Mouse (Mus musculus) layer of hippocampus, adult 18-20 months (tissue): ENCODE measurements around the gene Gm40193. TPM values are rescaled to one million over a fixed set of nuclear protein-coding genes. Genes with fewer than 3 reads are reported as not detected.
"Not testable (repeated sequence)": the region's sequence is repeated elsewhere in the genome, so short reads cannot be mapped to it uniquely, and the experiment has no call there.

Experiments
- DNase-seq, 2 experiments: peaks; one replicate each; pipeline ENCODE4 v3.0.0; 2022; ENCODE audit warnings: low spot score in 2 of 2
- total RNA-seq, 2 experiments: library from RNA; stranded (reverse); gene quantifications; 2 replicates each; pipeline ENCODE4 v1.2.3; 2021

The Gm40193 gene
- total RNA-seq, 2 experiments from 2014 or later, result not detected

- DNase-seq, result no peak
Observed at GRCm38 (mm10) chr11:70541415-70541814, 8.7 kb upstream of the Gm40193 start.

DNA sequence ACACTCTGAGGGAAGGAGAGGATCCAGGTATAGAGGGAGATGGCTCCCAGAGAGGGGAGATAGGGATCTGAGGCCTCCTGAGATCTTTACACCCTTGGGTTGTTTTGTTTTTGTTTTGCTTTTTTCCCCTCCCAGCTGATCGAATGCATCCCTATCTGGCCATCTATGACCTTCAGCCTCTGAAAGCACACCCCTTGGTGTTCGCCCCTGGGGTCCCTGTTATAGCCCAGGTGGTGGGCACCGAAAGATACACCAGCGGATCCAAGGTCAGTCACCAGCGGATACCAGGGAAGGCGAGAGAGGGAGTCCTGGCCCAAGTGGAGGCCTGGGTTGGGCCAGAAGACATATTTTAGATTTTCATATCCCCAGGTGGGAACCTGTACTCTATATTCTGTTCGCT, 8.2 kb upstream of the Gm40193 start:
- DNase-seq, result no peak

GRCm38 (mm10) chr11:70539877-70540587, 7.3 kb upstream of the Gm40193 start, which contains the start of gene Pld2:
Pld2 (plus strand) TSS chr11:70540064.
- DNase-seq, result peak; percentile 46 to 77

DNA sequence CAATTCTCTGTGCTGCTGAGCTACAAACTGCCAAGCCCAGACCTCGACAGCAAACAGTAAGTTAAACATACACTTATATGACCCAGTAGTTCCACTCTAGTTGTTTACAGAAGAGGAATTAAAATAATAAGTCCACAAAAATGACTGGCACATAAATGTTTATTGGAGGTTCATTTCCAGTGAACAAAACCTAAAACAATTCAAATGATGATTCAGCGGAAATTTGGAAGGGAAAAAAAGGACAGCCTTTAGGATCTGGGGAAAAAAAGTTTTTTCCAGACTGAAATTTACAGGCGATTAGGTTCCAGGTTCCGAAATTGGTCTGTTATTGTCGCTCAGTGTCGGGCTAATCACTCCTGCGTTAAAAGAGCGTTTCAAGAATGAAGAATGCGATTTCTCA, 6.7 kb upstream of the Gm40193 start:
- DNase-seq, result no peak

DNA sequence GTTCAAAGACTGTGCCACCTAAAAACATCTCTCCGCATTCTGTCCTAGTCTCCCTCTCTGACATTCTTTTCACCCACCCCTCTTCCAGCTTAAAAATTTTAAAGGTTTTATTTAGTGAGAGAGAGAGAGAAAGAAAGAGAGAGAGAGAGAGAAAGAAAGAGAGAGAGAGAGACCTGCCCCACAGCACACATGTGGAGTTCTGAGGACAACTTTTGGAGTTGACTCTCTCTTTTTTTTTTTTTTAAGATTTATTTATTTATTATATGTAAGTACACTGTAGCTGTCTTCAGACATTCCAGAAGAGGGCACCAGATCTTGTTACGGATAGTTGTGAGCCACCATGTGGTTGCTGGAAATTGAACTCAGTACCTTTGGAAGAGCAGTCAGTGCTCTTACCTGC, 1.7 kb downstream of the Gm40193 start:
- DNase-seq, result not testable (repeated sequence)

GRCm38 (mm10) chr11:70528610-70529009, 4.1 kb downstream of the Gm40193 start:
- no peak for DNase-seq

DNA sequence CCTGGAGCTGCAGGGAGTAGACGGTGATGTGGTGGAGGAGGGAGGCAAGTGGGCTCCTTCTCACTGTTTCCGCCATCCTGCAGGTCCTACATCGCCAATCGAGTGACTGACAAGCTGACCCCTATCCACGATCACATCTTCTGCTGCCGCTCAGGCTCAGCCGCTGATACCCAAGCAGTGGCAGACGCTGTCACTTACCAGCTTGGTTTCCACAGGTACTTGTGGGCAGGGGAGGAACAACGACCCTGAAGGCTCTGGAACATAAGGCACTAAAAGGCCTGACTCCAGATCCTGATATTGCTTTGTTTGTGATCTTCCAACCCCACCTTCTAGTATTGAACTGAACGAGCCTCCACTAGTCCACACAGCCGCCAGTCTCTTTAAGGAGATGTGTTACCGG, 6.5 kb downstream of the Gm40193 start:
- no peak for DNase-seq

GRCm38 (mm10) chr11:70525726-70526125, 7.0 kb downstream of the Gm40193 start:
- DNase-seq, result no peak

DNA sequence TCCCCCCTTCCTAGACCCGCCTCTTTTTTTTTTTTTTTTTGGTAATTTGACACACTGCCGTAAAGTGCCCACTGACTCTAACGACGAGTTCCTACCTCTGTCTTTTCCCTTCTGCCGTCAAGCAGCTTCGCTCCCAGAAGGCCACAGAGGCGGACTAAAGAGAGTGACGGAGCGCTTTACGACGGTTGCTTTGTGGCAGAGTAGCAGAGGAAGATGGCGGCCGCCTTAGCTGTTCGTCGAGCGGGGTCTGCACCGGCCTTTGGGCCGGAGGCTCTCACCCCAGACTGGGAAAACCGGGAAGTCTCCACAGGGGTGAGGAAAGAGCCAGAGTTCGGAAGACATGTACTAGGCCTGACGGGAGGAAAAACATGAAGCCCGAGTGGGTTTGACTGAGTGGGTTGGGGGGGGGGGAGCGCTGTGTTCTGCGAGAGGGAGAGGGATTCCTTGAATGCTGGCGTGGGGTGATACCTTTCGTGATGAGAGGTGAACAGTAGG, 7.5 kb downstream of the Gm40193 start, which contains the start of gene Psmb6:
Gene Psmb6, plus strand, starts transcription at position 184 of the 495 bp plus-strand sequence.
- peak; percentile 91 to 97 for DNase-seq

DNA sequence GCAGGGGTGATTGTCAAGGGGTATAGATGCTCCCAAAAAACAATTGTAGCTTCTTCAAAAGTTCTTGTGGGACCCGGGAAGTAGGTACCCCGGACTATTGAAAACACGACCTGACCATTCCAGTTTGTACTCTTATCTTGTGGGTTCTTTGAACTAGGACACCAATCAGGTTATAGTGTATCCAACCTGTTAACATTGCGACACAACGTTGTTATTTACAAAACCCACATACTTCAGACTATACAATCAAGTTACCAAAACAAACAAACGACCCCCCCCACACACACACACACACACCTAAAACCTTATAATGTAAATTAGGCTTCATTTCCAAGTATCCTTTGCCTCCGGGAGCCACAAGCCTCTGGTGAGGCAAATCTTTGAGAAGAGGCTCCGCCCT, 8.0 kb downstream of the Gm40193 start:
- no peak for DNase-seq

- not testable (repeated sequence) for DNase-seq
Observed at GRCm38 (mm10) chr11:70523306-70523989, 9.3 kb downstream of the Gm40193 start.

DNA sequence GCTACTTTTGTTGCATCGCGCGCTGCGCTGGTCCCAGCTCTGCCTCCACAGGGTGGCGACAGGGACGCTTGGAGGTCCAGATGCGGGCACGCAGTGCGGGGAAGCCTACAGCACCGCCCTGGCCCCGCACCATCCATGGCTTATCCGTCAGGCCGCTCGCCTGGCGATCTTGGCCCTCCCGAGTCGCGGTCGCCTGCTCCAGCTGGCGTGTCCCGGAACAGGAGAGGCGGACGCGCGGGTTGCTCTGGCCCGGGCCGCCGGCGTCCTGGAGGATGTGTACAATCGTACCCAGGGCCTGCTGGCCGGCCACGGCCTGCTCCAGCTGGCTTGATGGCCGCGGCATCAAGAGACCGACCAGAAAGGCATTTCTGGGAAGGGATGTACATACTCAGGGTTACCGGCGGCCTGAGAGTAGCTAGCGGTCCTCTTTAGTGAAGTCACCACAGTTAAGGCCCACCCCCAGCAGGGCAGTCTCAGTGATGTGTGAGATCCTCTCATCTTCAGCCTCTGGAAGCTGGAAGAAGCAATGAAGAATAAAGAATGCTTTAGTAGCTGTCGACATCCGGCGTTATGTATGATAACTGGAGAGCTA, 12.5 kb downstream of the Gm40193 start:
- no peak for DNase-seq

DNA sequence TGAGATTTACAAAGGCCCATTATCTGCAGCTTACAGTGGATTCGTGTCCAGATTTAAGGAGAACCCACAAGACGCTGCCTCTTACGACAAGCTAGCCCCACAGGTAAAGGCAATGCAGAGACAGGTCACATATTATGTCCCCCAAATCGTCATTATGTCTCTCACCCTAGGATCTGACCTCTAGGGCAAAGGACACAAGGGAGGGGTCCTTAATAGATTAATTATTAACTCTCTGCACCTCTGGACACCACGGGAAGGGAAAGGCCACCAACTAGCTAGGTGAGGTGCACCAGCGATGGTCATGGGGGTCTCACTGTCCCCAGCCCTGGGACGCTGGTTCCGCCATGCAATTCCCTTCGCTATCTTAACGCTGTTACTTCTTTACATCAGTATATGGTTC, 13.8 kb downstream of the Gm40193 start, which contains the start of gene Gltpd2:
Gene Gltpd2, plus strand, starts transcription at position 274 of the 400 bp plus-strand sequence.
- no peak for DNase-seq

GRCm38 (mm10) chr11:70518436-70518835, 14.3 kb downstream of the Gm40193 start:
- DNase-seq, result no peak

DNA sequence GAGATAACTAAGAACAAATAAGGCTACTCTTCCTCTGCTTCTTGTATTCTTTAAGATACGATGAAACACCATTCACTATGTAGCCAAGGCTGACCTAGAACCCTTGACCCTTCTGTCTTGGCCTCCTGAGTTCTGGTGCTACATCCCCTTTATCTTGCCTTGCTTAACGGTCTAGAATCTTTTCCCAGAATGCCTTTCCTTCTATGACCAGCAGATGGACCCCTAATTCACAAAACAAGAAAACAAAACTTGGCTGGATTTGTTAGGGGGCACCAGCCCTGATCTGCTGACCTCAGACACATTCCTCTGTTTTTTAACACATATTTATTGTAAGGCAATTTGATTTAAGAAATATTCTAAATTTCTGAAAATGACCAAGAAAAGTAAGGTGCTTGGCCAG, 16.4 kb downstream of the Gm40193 start:
- DNase-seq, result peak in 1 of 2 experiments; percentile 56

GRCm38 (mm10) chr11:70514288-70514687, 18.5 kb downstream of the Gm40193 start, which contains the start of gene Vmo1:
Vmo1 (minus strand) TSS chr11:70514616.
- no peak for DNase-seq

DNA sequence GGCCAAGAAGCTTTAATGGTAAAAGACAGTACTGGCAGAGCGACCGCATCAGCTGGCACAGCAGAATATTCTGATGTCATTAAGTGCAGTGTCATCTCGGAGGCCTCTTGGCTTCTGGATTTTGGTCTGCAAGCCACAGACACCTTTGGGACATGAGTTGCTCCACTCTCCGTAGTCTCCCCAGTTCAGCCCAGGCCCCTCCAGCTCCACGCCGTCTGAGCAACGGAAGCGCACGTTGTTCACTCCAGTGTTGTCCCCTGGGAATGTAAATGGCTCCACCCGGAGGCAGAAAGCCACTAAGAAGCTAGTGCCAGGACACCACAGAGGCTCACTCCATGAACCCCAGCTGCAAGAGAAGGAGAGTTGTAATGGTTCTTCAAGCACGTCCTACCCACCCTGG, 19.2 kb downstream of the Gm40193 start:
- no peak for DNase-seq

GRCm38 (mm10) chr11:70512709-70513342, 19.9 kb downstream of the Gm40193 start:
- DNase-seq, result no peak

- no peak for DNase-seq
Observed at GRCm38 (mm10) chr11:70511825-70512224, 20.9 kb downstream of the Gm40193 start.

- DNase-seq, result no peak
Observed at GRCm38 (mm10) chr11:70511242-70511641, 21.5 kb downstream of the Gm40193 start.
